Mouse (Mus musculus) bone marrow macrophage, adult 2 months (primary cell): ENCODE results near the gene Hist1h4h.

ENCODE experiments used
- CTCF ChIP-seq: IDR thresholded peaks from 2 replicates; pipeline ENCODE4 v1.5.1; 2012; ENCODE audit warnings: low read depth, mild to moderate bottlenecking, low read length, moderate library complexity
- POLR2A ChIP-seq: IDR thresholded peaks from 2 replicates; pipeline ENCODE4 v1.6.1; 2012; ENCODE audit warnings: mild to moderate bottlenecking, low read depth, low read length, borderline replicate concordance

GRCm38 (mm10) chr13:23500424-23501200 lies 30.2 kb upstream of the Hist1h4h start:
- TF ChIP-seq CTCF (no peak), POLR2A (no peak)
